Comparison of ENCODE assay signal across 8 mouse cellular contexts in the genomic region with DNA sequence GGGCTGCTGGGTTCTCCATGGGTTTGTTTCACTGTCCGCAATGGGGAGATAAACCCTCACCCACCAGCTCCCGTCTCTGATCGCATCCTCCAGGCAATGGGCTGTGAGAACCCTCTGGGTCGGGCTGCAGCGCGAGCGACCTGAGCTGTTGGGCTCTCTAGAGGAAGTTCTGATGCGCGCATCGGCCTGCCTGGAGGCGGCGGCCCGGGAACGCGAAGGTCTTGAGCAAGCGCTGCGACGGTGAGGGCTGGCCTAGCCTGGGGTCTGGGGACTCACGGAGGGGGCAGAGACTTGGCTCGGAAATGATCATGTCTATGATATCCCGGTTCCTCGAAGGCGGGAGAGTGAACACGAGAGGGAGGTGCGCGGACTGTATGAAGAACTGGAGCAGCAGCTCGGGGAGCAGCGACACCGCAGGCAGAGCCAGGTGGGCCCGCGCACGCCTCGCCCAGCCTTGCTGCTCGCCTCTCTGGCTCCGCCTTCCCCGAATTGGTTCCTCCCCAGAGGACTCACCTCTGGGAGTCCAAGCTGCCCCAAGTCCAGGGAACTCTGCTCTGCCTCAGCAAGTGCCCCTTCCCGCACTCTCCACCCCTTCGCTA. TPM values are rescaled to one million over a fixed set of nuclear protein-coding genes. Genes with fewer than 3 reads are reported as not detected.
DNase-seq lines count a peak whose midpoint lies in the region; ATAC-seq and TF ChIP-seq lines count a peak whose summit lies in the region.

No protein-coding gene starts in this region.

- H3K4me3 ChIP-seq in cerebellum, adult 2 months (replicated peaks; ENCODE audit: insufficient read depth, low read depth, low read length) = no peak overlapping the region
- peak overlapping the region; percentile 45 to 60 for H3K4me3 ChIP-seq in ES-E14 (ENCODE audit: insufficient read depth in 1 of 2, low read depth in 1 of 2, low read length in 2 of 2, poor library complexity in 1 of 2, severe bottlenecking in 1 of 2)
- peak overlapping the region; percentile 35 for H3K4me3 ChIP-seq in heart, embryonic 13.5 days
- peak overlapping the region; percentile 14; the same call in 1 of the 2 replicates for H3K4me3 ChIP-seq in midbrain, embryonic 11.5 days (ENCODE audit: low read depth, low read length)

- no peak for ATAC-seq in heart, embryonic 13.5 days (ENCODE audit: extremely low read depth, insufficient number of reproducible peaks, low FRiP score, low TSS enrichment)
- ATAC-seq in midbrain, embryonic 11.5 days (ENCODE audit: low FRiP score) = no peak
- no peak for ATAC-seq in megakaryocyte progenitor cell, adult 5-6 weeks (replicated peaks; ENCODE audit: poor library complexity)

- H3K9ac ChIP-seq in ES-E14 (ENCODE audit: insufficient read depth, low read depth, low read length, poor library complexity, severe bottlenecking) = peak overlapping the region; percentile 43; the same call in 1 of the 2 replicates
- peak overlapping the region; percentile 50 for H3K9ac ChIP-seq in heart, embryonic 13.5 days
- no peak overlapping the region for H3K9ac ChIP-seq in midbrain, embryonic 11.5 days (ENCODE audit: low read length)

- no peak for TF ChIP-seq CTCF in cerebellum, adult 2 months (IDR thresholded peaks at IDR 0.05; ENCODE audit: borderline replicate concordance, insufficient read depth, low read depth, low read length)

- TF ChIP-seq POLR2A in cerebellum, adult 2 months (IDR thresholded peaks at IDR 0.05; ENCODE audit: borderline replicate concordance, insufficient read depth, low read length) = no peak

- DNase-seq in cerebellum, adult 18-20 months = peak; percentile 23 to 32
- DNase-seq in cerebellum, adult 2 months = no peak
- DNase-seq in ES-E14 (ENCODE audit: low read depth, low spot score) = no peak
- peak; percentile 70 for DNase-seq in kidney, postnatal 14 days
- DNase-seq in midbrain, embryonic 11.5 days (ENCODE audit: low spot score, missing footprints) = peak; percentile 89
- DNase-seq in gastrocnemius, postnatal 25 days = no peak

- 33% methylated on average over 38 of the region's 38 CpGs for WGBS in cerebellum, adult 2 months
- WGBS in heart, embryonic 13.5 days = 7% methylated on average over 38 of the region's 38 CpGs
- WGBS in midbrain, embryonic 11.5 days = 3% methylated on average over 38 of the region's 38 CpGs

- H3K4me2 ChIP-seq in heart, embryonic 13.5 days = peak overlapping the region; percentile 61
- peak overlapping the region; percentile 6; the same call in 1 of the 2 replicates for H3K4me2 ChIP-seq in midbrain, embryonic 11.5 days

- no peaks in the 10 kb centered on the region for H3K9me3 ChIP-seq in ES-E14 (ENCODE audit: control insufficient read depth, insufficient read depth, low read depth, low read length)
- H3K9me3 ChIP-seq in heart, embryonic 13.5 days = no peaks in the 10 kb centered on the region
- H3K9me3 ChIP-seq in midbrain, embryonic 11.5 days (ENCODE audit: control insufficient read depth, low read length) = no peaks in the 10 kb centered on the region

- no peak overlapping the region for H3K27ac ChIP-seq in cerebellum, adult 2 months (ENCODE audit: insufficient read depth, low read length)
- no peak overlapping the region for H3K27ac ChIP-seq in ES-E14 (ENCODE audit: insufficient read depth, low read depth, low read length, poor library complexity, severe bottlenecking)
- H3K27ac ChIP-seq in heart, embryonic 13.5 days (replicated peaks) = peak overlapping the region; percentile 74
- H3K27ac ChIP-seq in midbrain, embryonic 11.5 days (ENCODE audit: low read depth, low read length) = no peak overlapping the region

- in situ Hi-C loops in ES-E14 (cut with MboI; ENCODE audit: low sequenced_read_pairs in 2 of 2, unreplicated experiment in 2 of 2) = no loop called here

- H3K27me3 ChIP-seq in cerebellum, adult 2 months (ENCODE audit: control insufficient read depth, insufficient read depth, low read length) = no peaks in the 10 kb centered on the region
- H3K27me3 ChIP-seq in heart, embryonic 13.5 days (replicated peaks) = peaks cover 60% of the 10 kb centered on the region
- peaks cover 71% of the 10 kb centered on the region for H3K27me3 ChIP-seq in midbrain, embryonic 11.5 days (ENCODE audit: control insufficient read depth, insufficient read depth, low read length)

- peaks cover 41% of the 10 kb centered on the region for H3K4me1 ChIP-seq in cerebellum, adult 2 months (ENCODE audit: control insufficient read depth, insufficient read depth, low read length)
- H3K4me1 ChIP-seq in ES-E14 (ENCODE audit: control insufficient read depth in 2 of 2, insufficient read depth in 2 of 2, low read length in 2 of 2, poor library complexity in 1 of 2) = peaks cover 4 to 48% of the 10 kb centered on the region in 2 experiments; a peak in 3 of 4 replicates
- H3K4me1 ChIP-seq in heart, embryonic 13.5 days = peaks cover 76% of the 10 kb centered on the region
- H3K4me1 ChIP-seq in midbrain, embryonic 11.5 days (ENCODE audit: control insufficient read depth, insufficient read depth, low read length) = peaks cover 31% of the 10 kb centered on the region

- peaks cover 6% of the 10 kb centered on the region; the same call in 1 of the 2 replicates for H3K36me3 ChIP-seq in ES-E14 (ENCODE audit: control insufficient read depth, insufficient read depth, low read length, poor library complexity, severe bottlenecking)
- H3K36me3 ChIP-seq in heart, embryonic 13.5 days = peaks cover 7% of the 10 kb centered on the region
- no peaks in the 10 kb centered on the region for H3K36me3 ChIP-seq in midbrain, embryonic 11.5 days (ENCODE audit: control insufficient read depth, insufficient read depth, low read length)

TF ChIP-seq in ES-E14, 5 proteins besides CTCF, POLR2A, EP300 and RAD21:
- TF ChIP-seq ZC3H11A (IDR thresholded peaks at IDR 0.05; ENCODE audit: borderline replicate concordance, low read depth, low read length) = no peak

RNA-seq across cellular contexts. Expression of gene Cd151, which starts 2.5 kb away (rescaled TPM):
- polyA plus RNA-seq in cerebellum, adult 2 months (2012; rRNA removed) = 68.7 and 73.9 TPM in 2 replicates
- total RNA-seq in ES-E14 (2012; rRNA removed) = 238 and 257 TPM in 2 replicates
- 28.5 and 31.4 TPM in 2 replicates for polyA plus RNA-seq in heart, embryonic 13.5 days (2015; fragmentation: Nextera tagmentation; extraction: Ambion mirVana)
- 32.5 and 36.6 TPM in 2 replicates for polyA plus RNA-seq in midbrain, embryonic 11.5 days (2014; fragmentation: Nextera tagmentation; extraction: Ambion mirVana)
- total RNA-seq in megakaryocyte progenitor cell, adult 5-6 weeks (2015) = 11.0 and 14.7 TPM in 2 replicates
- 14.5 and 22.1 TPM in 2 replicates for total RNA-seq in megakaryocyte progenitor cell, adult 5-6 weeks (2017)
- total RNA-seq in gastrocnemius, postnatal 25 days (2021) = 10 to 100 TPM; 67.7 to 87.4 TPM

RNA-seq across cellular contexts. Expression of gene Cracr2b, which starts 3.8 kb away (rescaled TPM):
- polyA plus RNA-seq in cerebellum, adult 2 months (2012; rRNA removed) = 8.3 and 10.1 TPM in 2 replicates
- total RNA-seq in ES-E14 (2012; rRNA removed) = 5.8 and 11.7 TPM in 2 replicates
- polyA plus RNA-seq in heart, embryonic 13.5 days (2015; fragmentation: Nextera tagmentation; extraction: Ambion mirVana) = 20.2 and 23.0 TPM in 2 replicates
- 2.7 and 5.3 TPM in 2 replicates for polyA plus RNA-seq in midbrain, embryonic 11.5 days (2014; fragmentation: Nextera tagmentation; extraction: Ambion mirVana)
- total RNA-seq in megakaryocyte progenitor cell, adult 5-6 weeks (2015) = 8.6 and 8.9 TPM in 2 replicates
- total RNA-seq in megakaryocyte progenitor cell, adult 5-6 weeks (2017) = 11.4 and 16.6 TPM in 2 replicates
- 1 to 10 TPM; 3.9 to 7.0 TPM for total RNA-seq in gastrocnemius, postnatal 25 days (2021)

RNA-seq across cellular contexts. Expression of gene Pnpla2, which starts 9.7 kb away (rescaled TPM):
- 46.8 and 51.3 TPM in 2 replicates for polyA plus RNA-seq in cerebellum, adult 2 months (2012; rRNA removed)
- 10.7 and 12.7 TPM in 2 replicates for total RNA-seq in ES-E14 (2012; rRNA removed)
- polyA plus RNA-seq in heart, embryonic 13.5 days (2015; fragmentation: Nextera tagmentation; extraction: Ambion mirVana) = 42.6 and 45.7 TPM in 2 replicates
- 12.7 and 14.0 TPM in 2 replicates for polyA plus RNA-seq in midbrain, embryonic 11.5 days (2014; fragmentation: Nextera tagmentation; extraction: Ambion mirVana)
- 44.5 and 44.9 TPM in 2 replicates for total RNA-seq in megakaryocyte progenitor cell, adult 5-6 weeks (2015)
- 15.6 and 20.1 TPM in 2 replicates for total RNA-seq in megakaryocyte progenitor cell, adult 5-6 weeks (2017)
- 100 to 1,000 TPM; 265 to 357 TPM for total RNA-seq in gastrocnemius, postnatal 25 days (2021)

RNA-seq across cellular contexts. Expression of gene Polr2l, which starts 10.2 kb away (rescaled TPM):
- polyA plus RNA-seq in cerebellum, adult 2 months (2012; rRNA removed) = 58.9 and 62.3 TPM in 2 replicates
- 110 and 120 TPM in 2 replicates for total RNA-seq in ES-E14 (2012; rRNA removed)
- 67.3 and 76.3 TPM in 2 replicates for polyA plus RNA-seq in heart, embryonic 13.5 days (2015; fragmentation: Nextera tagmentation; extraction: Ambion mirVana)
- 63.5 and 74.2 TPM in 2 replicates for polyA plus RNA-seq in midbrain, embryonic 11.5 days (2014; fragmentation: Nextera tagmentation; extraction: Ambion mirVana)
- total RNA-seq in megakaryocyte progenitor cell, adult 5-6 weeks (2015) = 31.3 and 40.2 TPM in 2 replicates
- 45.0 and 46.7 TPM in 2 replicates for total RNA-seq in megakaryocyte progenitor cell, adult 5-6 weeks (2017)
- total RNA-seq in gastrocnemius, postnatal 25 days (2021) = 10 to 100 TPM; 55.2 to 56.0 TPM

RNA-seq across cellular contexts. Expression of gene Tspan4, which starts 10.3 kb away (rescaled TPM):
- polyA plus RNA-seq in cerebellum, adult 2 months (2012; rRNA removed) = 140 and 162 TPM in 2 replicates
- total RNA-seq in ES-E14 (2012; rRNA removed) = 75.9 and 98.8 TPM in 2 replicates
- 64.5 and 68.8 TPM in 2 replicates for polyA plus RNA-seq in heart, embryonic 13.5 days (2015; fragmentation: Nextera tagmentation; extraction: Ambion mirVana)
- 26.9 and 28.6 TPM in 2 replicates for polyA plus RNA-seq in midbrain, embryonic 11.5 days (2014; fragmentation: Nextera tagmentation; extraction: Ambion mirVana)
- 18.3 and 23.9 TPM in 2 replicates for total RNA-seq in megakaryocyte progenitor cell, adult 5-6 weeks (2015)
- total RNA-seq in megakaryocyte progenitor cell, adult 5-6 weeks (2017) = 38.2 and 39.1 TPM in 2 replicates
- 10 to 100 TPM in 1 of 2 experiments, 1 to 10 TPM in 1; 5.6 to 16.5 TPM for total RNA-seq in gastrocnemius, postnatal 25 days (2021)

Comparison
In these comparisons a context has a peak if more than half of its experiments do, and no peak if none do; other contexts are left out.
1. DNase-seq: peak in cerebellum, adult 18-20 months (2 of 2), kidney, postnatal 14 days (single experiment) and midbrain, embryonic 11.5 days (single experiment); none in cerebellum, adult 2 months (0 of 2), ES-E14 (single experiment) and gastrocnemius, postnatal 25 days (single experiment).
2. RNA of gene Pnpla2, which starts 9.7 kb away (total RNA-seq): 265 to 357 TPM in gastrocnemius, postnatal 25 days; 15.6 to 44.9 TPM in megakaryocyte progenitor cell, adult 5-6 weeks and 10.7 to 12.7 TPM in ES-E14; every median in the first group is over 4 times any median in the second.